Mouse (Mus musculus): ENCODE data around the gene Uri1. TPM values are rescaled to one million over a fixed set of nuclear protein-coding genes. Genes with fewer than 3 reads are reported as not detected.

The Uri1 gene
- polyA plus RNA-seq, 1 experiment from 2014 or later: 47.2 TPM

- no peak for ATAC-seq
- no peak overlapping the region for H3K27ac ChIP-seq
Measured at GRCm38 (mm10) chr7:37911114-37911801, 112.1 kb downstream of the Uri1 start.

GRCm38 (mm10) chr7:37910161-37910560, 113.2 kb downstream of the Uri1 start:
- Histone ChIP-seq H3K9ac (no peak overlapping the region), H3K4me2 (replicated peaks) (no peak overlapping the region), H3K4me1 (replicated peaks) (peaks cover 11% of the 10 kb centered on the region), H3K36me3 (no peaks in the 10 kb centered on the region), H3K4me3 (replicated peaks) (no peak overlapping the region), H3K27me3 (replicated peaks) (no peaks in the 10 kb centered on the region), H3K27ac (no peak overlapping the region), H3K9me3 (no peaks in the 10 kb centered on the region)
- WGBS: 81% methylated on average over 9 of the region's 9 CpGs
- ATAC-seq: no peak

More at GRCm38 (mm10) chr7:37911114-37911801, 112.1 kb downstream of the Uri1 start:
- Histone ChIP-seq H3K9ac (no peak overlapping the region), H3K27me3 (replicated peaks) (no peaks in the 10 kb centered on the region), H3K4me2 (replicated peaks) (no peak overlapping the region), H3K4me3 (replicated peaks) (no peak overlapping the region), H3K9me3 (no peaks in the 10 kb centered on the region), H3K36me3 (no peaks in the 10 kb centered on the region), H3K4me1 (replicated peaks) (peaks cover 11% of the 10 kb centered on the region)
- WGBS: 36% methylated on average over 5 of the region's 5 CpGs

Other genes starting within 250 kb of the Uri1 start
- gene Zfp536, start 249.9 kb downstream of the Uri1 start, polyA plus RNA-seq (2015; fragmentation: Nextera tagmentation; extraction: Ambion mirVana): 9.4 and 10.0 TPM in 2 replicates
- 57.2 and 59.4 TPM in 2 replicates for gene Ccne1, start 84.0 kb upstream of the Uri1 start, polyA plus RNA-seq (2015; fragmentation: Nextera tagmentation; extraction: Ambion mirVana)
- 13.5 and 13.9 TPM in 2 replicates for gene 1600014C10Rik, start 159.7 kb upstream of the Uri1 start, polyA plus RNA-seq (2015; fragmentation: Nextera tagmentation; extraction: Ambion mirVana)
- 3.3 TPM in 2 replicates for gene Plekhf1, start 204.5 kb upstream of the Uri1 start, polyA plus RNA-seq (2015; fragmentation: Nextera tagmentation; extraction: Ambion mirVana)
- 35.1 and 47.0 TPM in 2 replicates for gene Pop4, start 247.9 kb upstream of the Uri1 start, polyA plus RNA-seq (2015; fragmentation: Nextera tagmentation; extraction: Ambion mirVana)